Mouse (Mus musculus) limb, embryonic 15.5 days (tissue): ENCODE results near the gene Rpl9-ps1. TPM values are rescaled to one million over a fixed set of nuclear protein-coding genes. Genes with fewer than 3 reads are reported as not detected.

Experiments
- ATAC-seq: fragments of 200-750 bp; cut with Nextera tagmentation; 2 replicates; pipeline ENCODE4 v1.8.0; 2017; ENCODE audit warnings: low read depth, moderate TSS enrichment; ENCODE audit not compliant: insufficient number of reproducible peaks, low FRiP score, low TSS enrichment
- H3K27ac ChIP-seq: fragments of 300-500 bp; sonication (generic); 2 replicates; pipeline ENCODE4 v1.5.1; 2015; ENCODE audit warnings: moderate library complexity, mild to moderate bottlenecking, inconsistent platforms
- H3K27me3 ChIP-seq: fragments of 300-500 bp; sonication (generic); 2 replicates; pipeline ENCODE4 v1.6.1; 2015; ENCODE audit warnings: inconsistent platforms
- H3K36me3 ChIP-seq: fragments of 300-500 bp; sonication (generic); 2 replicates; pipeline ENCODE4 v1.6.1; 2015; ENCODE audit warnings: inconsistent platforms
- H3K4me1 ChIP-seq: fragments of 300-500 bp; sonication (generic); 2 replicates; pipeline ENCODE4 v1.6.1; 2015; ENCODE audit warnings: inconsistent platforms
- H3K4me2 ChIP-seq: fragments of 300-500 bp; sonication (generic); 2 replicates; pipeline ENCODE4 v1.6.1; 2015; ENCODE audit warnings: mild to moderate bottlenecking, inconsistent platforms
- H3K4me3 ChIP-seq: fragments of 300-500 bp; sonication (generic); 2 replicates; pipeline ENCODE4 v1.5.1; 2015; ENCODE audit warnings: mild to moderate bottlenecking, inconsistent platforms
- H3K9ac ChIP-seq: fragments of 300-500 bp; sonication (generic); 2 replicates; pipeline ENCODE4 v1.6.1; 2015; ENCODE audit warnings: inconsistent platforms
- H3K9me3 ChIP-seq: fragments of 300-500 bp; sonication (generic); 2 replicates; pipeline ENCODE4 v1.6.1; 2016; ENCODE audit warnings: inconsistent platforms
- WGBS: fragments of 180-500 bp; shearing (Covaris S2); methylation state at CpG from one replicate; pipeline ENCODE4 v1.1.7; 2015; 5-methylcytosine and 5-hydroxymethylcytosine counted together
- polyA plus RNA-seq: library from polyadenylated mRNA; unstranded; fragments of >200 nt; fragmentation: Nextera tagmentation; extraction: Ambion mirVana; gene quantifications from 2 replicates; pipeline ENCODE4 v1.2.1, GENCODE M21; 2015

Rpl9-ps1 gene
- polyA plus RNA-seq, 1 experiment from 2014 or later: not detected

DNA sequence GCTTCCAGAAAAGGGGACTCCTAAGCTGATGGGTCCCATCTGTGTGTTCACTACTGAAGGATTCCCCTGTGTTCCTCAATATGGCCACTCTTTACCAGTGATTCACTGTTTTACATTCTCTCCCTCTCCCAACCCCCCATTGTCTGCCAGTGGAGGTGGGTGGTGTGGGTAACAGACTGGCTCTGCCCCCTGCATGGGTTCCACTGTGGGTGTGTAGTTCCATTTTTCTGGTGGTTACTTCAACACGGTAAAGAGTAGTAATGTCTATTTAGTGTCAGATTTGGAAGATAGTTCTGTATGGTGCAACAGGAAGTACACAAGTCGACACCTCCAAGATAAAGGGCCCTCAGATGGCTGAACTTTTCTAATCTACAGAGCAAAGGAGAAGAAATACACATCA is 4.2 kb downstream of the Rpl9-ps1 start:
- Histone ChIP-seq H3K4me3 (no peak overlapping the region), H3K9me3 (no peaks in the 10 kb centered on the region), H3K36me3 (no peaks in the 10 kb centered on the region), H3K27ac (no peak overlapping the region), H3K4me2 (no peak overlapping the region), H3K9ac (no peak overlapping the region), H3K27me3 (no peaks in the 10 kb centered on the region), H3K4me1 (no peaks in the 10 kb centered on the region)
- ATAC-seq: no peak
- WGBS: 83% methylated on average over 2 of the region's 2 CpGs

GRCm38 (mm10) chr11:83640141-83640540 is 5.3 kb downstream of the Rpl9-ps1 start:
- no peak for ATAC-seq
- no peaks in the 10 kb centered on the region for H3K36me3 ChIP-seq
- no peak overlapping the region for H3K9ac ChIP-seq
- no peak overlapping the region for H3K27ac ChIP-seq
- no peaks in the 10 kb centered on the region for H3K9me3 ChIP-seq
- WGBS: 68% methylated on average over 5 of the region's 5 CpGs
- no peaks in the 10 kb centered on the region for H3K27me3 ChIP-seq
- H3K4me1 ChIP-seq: no peaks in the 10 kb centered on the region
- H3K4me2 ChIP-seq: no peak overlapping the region
- H3K4me3 ChIP-seq: no peak overlapping the region

- Histone ChIP-seq H3K9ac (no peak overlapping the region), H3K27ac (no peak overlapping the region), H3K4me2 (no peak overlapping the region), H3K36me3 (no peaks in the 10 kb centered on the region), H3K27me3 (no peaks in the 10 kb centered on the region), H3K9me3 (no peaks in the 10 kb centered on the region), H3K4me1 (no peaks in the 10 kb centered on the region), H3K4me3 (no peak overlapping the region)
- ATAC-seq: no peak
- WGBS: 65% methylated on average over 3 of the region's 3 CpGs
Measured at GRCm38 (mm10) chr11:83639533-83639932, 5.9 kb downstream of the Rpl9-ps1 start.

DNA sequence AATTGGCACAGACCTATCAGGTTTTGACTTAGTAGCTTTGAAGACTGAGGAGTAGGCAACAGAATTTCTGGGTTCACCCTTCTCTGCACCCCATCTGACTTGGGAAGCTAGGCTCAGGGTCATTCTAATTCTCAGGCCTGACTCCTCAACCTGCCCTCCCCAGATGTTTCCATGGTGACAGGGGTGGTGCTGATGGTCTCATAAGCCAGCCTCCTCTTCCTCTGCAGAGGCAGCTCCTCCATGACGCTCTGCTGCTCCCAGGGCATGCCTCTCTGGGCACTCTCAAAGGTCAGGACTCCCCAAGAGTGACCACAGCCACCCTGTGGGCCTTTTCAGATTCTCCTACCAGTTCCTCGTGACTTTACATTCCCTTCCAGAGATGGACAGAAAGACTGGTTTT is 6.5 kb downstream of the Rpl9-ps1 start:
- Histone ChIP-seq H3K4me1 (no peaks in the 10 kb centered on the region), H3K9me3 (no peaks in the 10 kb centered on the region), H3K4me2 (no peak overlapping the region), H3K36me3 (no peaks in the 10 kb centered on the region), H3K27ac (no peak overlapping the region), H3K9ac (no peak overlapping the region), H3K4me3 (no peak overlapping the region), H3K27me3 (no peaks in the 10 kb centered on the region)
- WGBS: 40% methylated on average over 2 of the region's 2 CpGs
- ATAC-seq: no peak

- Histone ChIP-seq H3K27ac (no peak overlapping the region), H3K27me3 (no peaks in the 10 kb centered on the region), H3K4me1 (no peaks in the 10 kb centered on the region), H3K4me3 (no peak overlapping the region), H3K9me3 (no peaks in the 10 kb centered on the region), H3K9ac (no peak overlapping the region), H3K4me2 (no peak overlapping the region), H3K36me3 (no peaks in the 10 kb centered on the region)
- ATAC-seq: no peak
- WGBS: 78% methylated on average over 1 of the region's 1 CpGs
Measured at GRCm38 (mm10) chr11:83636742-83637235, 8.6 kb downstream of the Rpl9-ps1 start.

DNA sequence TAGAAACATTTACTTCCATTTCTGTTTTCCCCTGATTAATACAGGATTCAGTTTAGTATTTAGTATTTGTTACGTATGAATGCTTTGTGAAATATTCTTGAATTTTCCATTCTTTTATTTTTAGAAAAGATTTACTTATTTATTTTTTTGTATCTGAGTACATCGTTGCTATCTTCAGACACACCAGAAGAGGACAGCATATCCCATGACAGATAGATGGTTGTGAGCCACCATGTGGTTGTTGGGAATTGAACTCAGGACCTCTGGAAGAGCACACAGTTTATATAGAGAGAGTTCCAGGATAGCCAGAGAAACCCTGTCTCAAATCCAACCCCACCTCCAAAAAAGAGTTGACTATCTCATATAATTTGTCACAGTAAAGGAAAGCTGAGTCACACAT is 10.5 kb downstream of the Rpl9-ps1 start:
- Histone ChIP-seq H3K4me1 (no peaks in the 10 kb centered on the region), H3K9ac (no peak overlapping the region), H3K36me3 (no peaks in the 10 kb centered on the region), H3K27ac (no peak overlapping the region), H3K4me2 (no peak overlapping the region), H3K4me3 (no peak overlapping the region), H3K9me3 (no peaks in the 10 kb centered on the region), H3K27me3 (no peaks in the 10 kb centered on the region)
- 93% methylated on average over 2 of the region's 2 CpGs for WGBS
- ATAC-seq: no peak

GRCm38 (mm10) chr11:83634425-83634824 is 11.0 kb downstream of the Rpl9-ps1 start:
- ATAC-seq: no peak
- Histone ChIP-seq H3K9ac (no peak overlapping the region), H3K27me3 (no peaks in the 10 kb centered on the region), H3K9me3 (no peaks in the 10 kb centered on the region), H3K27ac (no peak overlapping the region), H3K4me2 (no peak overlapping the region), H3K36me3 (no peaks in the 10 kb centered on the region), H3K4me3 (no peak overlapping the region), H3K4me1 (no peaks in the 10 kb centered on the region)
- 72% methylated on average over 4 of the region's 4 CpGs for WGBS

GRCm38 (mm10) chr11:83632744-83633143 is 12.7 kb downstream of the Rpl9-ps1 start:
- no peaks in the 10 kb centered on the region for H3K36me3 ChIP-seq
- no peaks in the 10 kb centered on the region for H3K27me3 ChIP-seq
- H3K4me2 ChIP-seq: no peak overlapping the region
- H3K27ac ChIP-seq: no peak overlapping the region
- H3K9ac ChIP-seq: no peak overlapping the region
- H3K4me1 ChIP-seq: no peaks in the 10 kb centered on the region
- no peak overlapping the region for H3K4me3 ChIP-seq
- ATAC-seq: no peak
- WGBS: 57% methylated on average over 4 of the region's 4 CpGs
- H3K9me3 ChIP-seq: no peaks in the 10 kb centered on the region

- Histone ChIP-seq H3K4me3 (no peak overlapping the region), H3K27me3 (no peaks in the 10 kb centered on the region), H3K9me3 (no peaks in the 10 kb centered on the region), H3K4me1 (no peaks in the 10 kb centered on the region), H3K36me3 (no peaks in the 10 kb centered on the region), H3K27ac (no peak overlapping the region), H3K9ac (no peak overlapping the region), H3K4me2 (no peak overlapping the region)
- WGBS: 78% methylated on average over 2 of the region's 2 CpGs
- no peak for ATAC-seq
Measured at GRCm38 (mm10) chr11:83631065-83631464, 14.4 kb downstream of the Rpl9-ps1 start.

DNA sequence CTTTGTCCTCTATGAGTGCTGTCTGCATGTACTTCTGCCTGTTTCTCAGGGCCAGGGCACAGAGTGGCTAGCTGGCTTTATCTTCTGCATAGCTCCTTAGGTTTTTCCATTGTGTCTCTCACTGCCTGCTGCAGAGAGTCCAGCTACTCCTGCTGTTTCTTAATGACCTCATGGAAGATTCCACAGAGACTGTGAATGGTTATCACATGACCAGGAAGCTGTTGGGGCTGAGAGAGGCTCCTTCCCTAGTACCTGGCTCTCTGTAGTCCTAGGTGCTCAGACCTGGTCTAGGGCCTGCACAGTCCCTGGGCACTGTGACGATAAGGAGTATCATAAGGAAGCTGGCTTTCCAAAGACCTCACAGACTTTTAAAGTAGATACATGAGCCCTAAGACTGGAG is 14.8 kb downstream of the Rpl9-ps1 start:
- Histone ChIP-seq H3K9me3 (no peaks in the 10 kb centered on the region), H3K9ac (no peak overlapping the region), H3K27me3 (no peaks in the 10 kb centered on the region), H3K27ac (no peak overlapping the region), H3K36me3 (no peaks in the 10 kb centered on the region), H3K4me2 (no peak overlapping the region), H3K4me1 (no peaks in the 10 kb centered on the region), H3K4me3 (no peak overlapping the region)
- WGBS: 92% methylated on average over 1 of the region's 1 CpGs
- ATAC-seq: no peak

DNA sequence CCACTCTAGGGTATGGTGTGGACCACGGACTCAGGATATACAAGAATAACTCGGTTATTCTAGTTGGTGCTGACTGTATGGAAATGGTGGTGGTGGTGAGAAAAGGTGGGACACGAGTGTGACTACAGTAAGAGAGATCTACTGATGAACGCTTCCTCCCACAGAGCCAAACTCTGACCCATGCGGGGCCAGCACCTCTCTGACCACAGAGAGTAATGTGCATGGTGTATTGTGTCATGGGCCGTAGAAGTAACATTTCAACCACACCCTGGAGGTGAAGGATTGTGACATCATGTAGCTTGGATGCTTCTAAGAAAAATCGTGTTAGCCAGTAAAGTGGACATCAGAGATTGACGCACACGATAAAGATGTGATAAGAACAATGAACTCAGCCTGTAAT is 16.6 kb downstream of the Rpl9-ps1 start:
- no peaks in the 10 kb centered on the region for H3K36me3 ChIP-seq
- no peaks in the 10 kb centered on the region for H3K27me3 ChIP-seq
- H3K4me1 ChIP-seq: no peaks in the 10 kb centered on the region
- no peak overlapping the region for H3K4me3 ChIP-seq
- H3K27ac ChIP-seq: no peak overlapping the region
- WGBS: 87% methylated on average over 9 of the region's 9 CpGs
- ATAC-seq: no peak
- H3K9me3 ChIP-seq: no peaks in the 10 kb centered on the region
- H3K9ac ChIP-seq: no peak overlapping the region
- no peak overlapping the region for H3K4me2 ChIP-seq

DNA sequence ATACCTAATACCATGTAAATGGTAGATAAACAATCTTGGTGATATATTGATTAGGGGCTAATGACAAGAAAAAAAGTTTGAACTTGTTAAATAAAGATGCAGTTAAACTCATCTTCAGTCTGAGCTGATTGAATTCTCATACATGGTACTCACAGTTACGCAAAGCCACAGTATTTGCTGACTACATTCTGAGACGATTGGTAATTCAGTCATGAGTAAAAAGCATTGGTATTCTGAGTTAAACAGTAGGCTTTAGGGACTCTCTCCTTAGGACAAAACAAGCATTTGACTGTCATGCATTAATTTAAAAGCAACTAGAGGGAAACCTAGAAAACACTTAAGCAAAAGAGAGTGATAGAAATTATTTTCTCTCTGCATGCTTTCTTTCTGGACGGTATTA is 21.8 kb downstream of the Rpl9-ps1 start:
- Histone ChIP-seq H3K9me3 (no peaks in the 10 kb centered on the region), H3K9ac (no peak overlapping the region), H3K27ac (no peak overlapping the region), H3K36me3 (no peaks in the 10 kb centered on the region), H3K4me3 (no peak overlapping the region), H3K4me2 (no peak overlapping the region), H3K4me1 (no peaks in the 10 kb centered on the region), H3K27me3 (no peaks in the 10 kb centered on the region)
- ATAC-seq: no peak
- WGBS: 84% methylated on average over 3 of the region's 3 CpGs

- no peaks in the 10 kb centered on the region for H3K9me3 ChIP-seq
- H3K4me3 ChIP-seq: no peak overlapping the region
- no peak for ATAC-seq
- no peaks in the 10 kb centered on the region for H3K27me3 ChIP-seq
- H3K4me2 ChIP-seq: no peak overlapping the region
- 94% methylated on average over 1 of the region's 1 CpGs for WGBS
- no peaks in the 10 kb centered on the region for H3K36me3 ChIP-seq
- no peak overlapping the region for H3K27ac ChIP-seq
- H3K9ac ChIP-seq: no peak overlapping the region
- H3K4me1 ChIP-seq: no peaks in the 10 kb centered on the region
Measured at GRCm38 (mm10) chr11:83619037-83619436, 26.4 kb downstream of the Rpl9-ps1 start.
